Mouse (Mus musculus) embryo, embryonic 11 days (tissue): ENCODE measurements at regions not wholly inside any gene's neighbourhood (a gene's known extent, or its start where the extent isn't known, plus 50 kb on each side); places are given as distances from the start of the nearest gene placed in this dataset.
"Not testable (repeated sequence)": the region's sequence is repeated elsewhere in the genome, so short reads cannot be mapped to it uniquely, and the experiment has no call there.

Experiments
- DNase-seq: peaks from one replicate; pipeline ENCODE4 v3.0.0-alpha.2; 2015

GRCm38 (mm10) chr13:107575025-107575424 is 469.2 kb upstream of the Smim15 start:
- no peak for DNase-seq

GRCm38 (mm10) chr13:107573499-107574355 is 470.5 kb upstream of the Smim15 start:
- DNase-seq = no peak

GRCm38 (mm10) chr13:107571539-107571938 is 472.7 kb upstream of the Smim15 start:
- DNase-seq = no peak

- DNase-seq = no peak
Observed at GRCm38 (mm10) chr13:107569477-107569876, 474.8 kb upstream of the Smim15 start.

GRCm38 (mm10) chr13:107568701-107569121 is 475.5 kb upstream of the Smim15 start:
- DNase-seq = peak; percentile 24

- DNase-seq = no peak
Observed at GRCm38 (mm10) chr13:107562463-107562862, 481.8 kb upstream of the Smim15 start.

GRCm38 (mm10) chr13:107561529-107561928 is 482.7 kb upstream of the Smim15 start:
- no peak for DNase-seq

- DNase-seq = no peak
Observed at GRCm38 (mm10) chr13:107555958-107556357, 488.3 kb upstream of the Smim15 start.

- no peak for DNase-seq
Observed at GRCm38 (mm10) chr13:107554091-107554490, 490.2 kb upstream of the Smim15 start.

- DNase-seq = no peak
Observed at GRCm38 (mm10) chr13:107552165-107552564, 492.1 kb upstream of the Smim15 start.

- DNase-seq = not testable (repeated sequence)
Observed at GRCm38 (mm10) chr13:107549995-107550394, 494.3 kb upstream of the Smim15 start.

GRCm38 (mm10) chr13:107547073-107547472 is 497.2 kb upstream of the Smim15 start:
- no peak for DNase-seq

- DNase-seq = peak; percentile 36
Observed at GRCm38 (mm10) chr13:107546181-107546900, 497.9 kb upstream of the Smim15 start.

- peak; percentile 74 for DNase-seq
Observed at GRCm38 (mm10) chr13:107541635-107541955, 502.7 kb upstream of the Smim15 start.

- peak; percentile 34 for DNase-seq
Observed at GRCm38 (mm10) chr13:107540784-107541634, 503.2 kb upstream of the Smim15 start.

GRCm38 (mm10) chr13:107540305-107540704 is 503.9 kb upstream of the Smim15 start:
- no peak for DNase-seq

GRCm38 (mm10) chr13:107539867-107540266 is 504.4 kb upstream of the Smim15 start:
- DNase-seq = no peak

- no peak for DNase-seq
Observed at GRCm38 (mm10) chr13:107539326-107539725, 504.9 kb upstream of the Smim15 start.

- no peak for DNase-seq
Observed at GRCm38 (mm10) chr13:107535213-107535612, 509.0 kb upstream of the Smim15 start.

GRCm38 (mm10) chr13:107533323-107533722 is 510.9 kb upstream of the Smim15 start:
- no peak for DNase-seq

GRCm38 (mm10) chr13:107531528-107531927 is 509.6 kb upstream of the Kif2a start:
- DNase-seq = no peak

GRCm38 (mm10) chr13:107531026-107531425 is 509.1 kb upstream of the Kif2a start:
- DNase-seq = peak; percentile 3

- DNase-seq = no peak
Observed at GRCm38 (mm10) chr13:107530392-107530791, 508.5 kb upstream of the Kif2a start.
